Mouse (Mus musculus): ENCODE results near the gene Itpka. TPM values are rescaled to one million over a fixed set of nuclear protein-coding genes. Genes with fewer than 3 reads are reported as not detected.

The Itpka gene
- polyA plus RNA-seq, 1 experiment, result 0.21 TPM

DNA sequence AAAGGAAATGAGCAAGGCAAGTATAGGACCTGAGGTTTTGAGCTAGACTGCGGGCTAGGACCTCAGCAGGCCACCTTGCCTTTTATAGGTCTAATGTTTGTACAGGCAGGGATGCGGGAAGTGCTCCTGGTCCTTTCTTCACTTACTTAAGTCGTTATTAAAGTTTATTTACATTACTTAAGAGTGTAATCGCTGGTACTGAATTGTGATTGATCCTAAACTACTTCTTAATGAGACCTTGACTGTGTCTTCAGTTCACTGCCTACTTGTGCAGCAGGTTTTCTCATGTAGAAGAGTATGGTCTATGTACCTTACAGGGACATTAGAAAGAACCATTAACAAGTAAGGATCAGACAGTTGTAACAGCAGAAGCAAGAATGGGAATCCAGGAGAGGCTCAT is 11.4 kb upstream of the Itpka start:
- Histone ChIP-seq H3K36me3 (ENCODE audit: control insufficient read depth, insufficient read depth) (peaks cover 50% of the 10 kb centered on the region), H3ac (ENCODE audit: control insufficient read depth, insufficient read length, low read depth) (no peak overlapping the region), H3K27me3 (ENCODE audit: control insufficient read depth, insufficient read depth, insufficient read length) (no peaks in the 10 kb centered on the region), H3K4me3 (ENCODE audit: insufficient read depth, poor library complexity, severe bottlenecking) (no peak overlapping the region), H3K79me3 (ENCODE audit: low read depth) (no peaks in the 10 kb centered on the region), H3K79me2 (ENCODE audit: control insufficient read depth, insufficient read depth) (no peaks in the 10 kb centered on the region)
- no peak for TF ChIP-seq CEBPB (IDR thresholded peaks at IDR 0.05; ENCODE audit: low read depth)
- TF ChIP-seq MYOD1 (IDR thresholded peaks at IDR 0.05; ENCODE audit: control insufficient read depth, insufficient read length, low read depth), result no peak
- no peak for TF ChIP-seq USF1 (IDR thresholded peaks at IDR 0.05; ENCODE audit: low read depth)
- no peak for TF ChIP-seq CTCF (IDR thresholded peaks at IDR 0.05; ENCODE audit: control insufficient read depth, insufficient read depth, insufficient read length)
- TF ChIP-seq FOSL1 (IDR thresholded peaks at IDR 0.05; ENCODE audit: insufficient read depth, low read length, poor library complexity, severe bottlenecking), result no peak
- no peak for TF ChIP-seq MYOG (IDR thresholded peaks at IDR 0.05; ENCODE audit: control insufficient read depth, extremely low read depth, insufficient read length)

DNA sequence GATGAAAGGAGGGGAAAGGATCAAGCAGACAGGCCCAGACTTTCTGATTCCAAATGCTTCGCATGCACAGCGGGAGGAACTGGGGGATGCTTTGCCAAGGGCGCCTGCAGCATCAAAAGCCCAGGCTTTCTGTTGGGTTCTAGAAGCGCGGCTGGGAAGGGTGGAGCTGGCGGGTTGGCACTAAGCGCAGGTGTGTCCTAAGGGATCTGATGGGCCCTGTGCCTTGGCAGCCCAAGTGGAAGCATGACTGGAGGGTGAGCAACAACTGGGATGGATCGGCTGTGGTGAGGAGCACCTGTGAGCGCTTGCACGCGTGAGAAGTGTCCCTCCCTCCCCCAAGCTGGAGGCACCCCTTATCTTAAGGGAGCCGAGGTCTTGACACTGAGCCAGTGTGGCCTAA is 5.0 kb upstream of the Itpka start:
- Histone ChIP-seq H3K4me3 (ENCODE audit: insufficient read depth, poor library complexity, severe bottlenecking) (no peak overlapping the region), H3K27me3 (ENCODE audit: control insufficient read depth, insufficient read depth, insufficient read length) (no peaks in the 10 kb centered on the region), H3K79me3 (ENCODE audit: low read depth) (no peaks in the 10 kb centered on the region), H3ac (ENCODE audit: control insufficient read depth, insufficient read length, low read depth) (no peak overlapping the region), H3K36me3 (ENCODE audit: control insufficient read depth, insufficient read depth) (peaks cover 6% of the 10 kb centered on the region), H3K79me2 (ENCODE audit: control insufficient read depth, insufficient read depth) (no peaks in the 10 kb centered on the region)
- TF ChIP-seq USF1 (IDR thresholded peaks at IDR 0.05; ENCODE audit: low read depth) (no peak), CTCF (IDR thresholded peaks at IDR 0.05; ENCODE audit: control insufficient read depth, insufficient read depth, insufficient read length) (no peak), CEBPB (IDR thresholded peaks at IDR 0.05; ENCODE audit: low read depth) (no peak), MYOG (IDR thresholded peaks at IDR 0.05; ENCODE audit: control insufficient read depth, extremely low read depth, insufficient read length) (no peak), FOSL1 (IDR thresholded peaks at IDR 0.05; ENCODE audit: insufficient read depth, low read length, poor library complexity, severe bottlenecking) (no peak), MYOD1 (IDR thresholded peaks at IDR 0.05; ENCODE audit: control insufficient read depth, insufficient read length, low read depth) (no peak), MAX (IDR thresholded peaks at IDR 0.05) (no peak)

DNA sequence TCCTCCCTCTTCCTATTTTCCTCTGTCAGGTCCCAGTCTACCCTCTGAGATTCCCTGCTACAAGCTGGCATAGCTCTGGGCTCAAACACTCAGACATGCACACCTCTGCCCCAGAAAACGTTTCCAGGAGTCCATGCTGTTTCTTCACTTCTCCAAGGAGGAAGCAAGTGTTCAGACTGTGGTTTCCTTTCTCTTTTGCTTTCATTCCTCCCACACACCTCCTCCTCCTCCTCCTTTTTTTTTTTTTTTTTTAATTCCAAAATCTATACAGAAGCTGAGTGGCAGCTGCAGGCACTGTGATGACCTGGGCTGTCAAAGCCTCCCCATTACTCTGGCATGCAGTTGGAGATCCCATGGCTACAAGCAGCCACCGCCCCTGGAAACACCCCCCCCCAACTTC is 1.6 kb upstream of the Itpka start:
- no peaks in the 10 kb centered on the region for H3K79me3 ChIP-seq (ENCODE audit: low read depth)
- no peak overlapping the region for H3K4me3 ChIP-seq (ENCODE audit: insufficient read depth, poor library complexity, severe bottlenecking)
- no peaks in the 10 kb centered on the region for H3K36me3 ChIP-seq (ENCODE audit: control insufficient read depth, insufficient read depth)
- no peak for TF ChIP-seq MAX (IDR thresholded peaks at IDR 0.05)
- TF ChIP-seq FOSL1 (IDR thresholded peaks at IDR 0.05; ENCODE audit: insufficient read depth, low read length, poor library complexity, severe bottlenecking), result no peak
- no peak for TF ChIP-seq CEBPB (IDR thresholded peaks at IDR 0.05; ENCODE audit: low read depth)
- no peak for TF ChIP-seq MYOD1 (IDR thresholded peaks at IDR 0.05; ENCODE audit: control insufficient read depth, insufficient read length, low read depth)
- no peak for TF ChIP-seq USF1 (IDR thresholded peaks at IDR 0.05; ENCODE audit: low read depth)
- no peak for TF ChIP-seq CTCF (IDR thresholded peaks at IDR 0.05; ENCODE audit: control insufficient read depth, insufficient read depth, insufficient read length)
- TF ChIP-seq MYOG (IDR thresholded peaks at IDR 0.05; ENCODE audit: control insufficient read depth, extremely low read depth, insufficient read length), result no peak
- H3ac ChIP-seq (ENCODE audit: control insufficient read depth, insufficient read length, low read depth), result no peak overlapping the region
- no peaks in the 10 kb centered on the region for H3K27me3 ChIP-seq (ENCODE audit: control insufficient read depth, insufficient read depth, insufficient read length)
- no peaks in the 10 kb centered on the region for H3K79me2 ChIP-seq (ENCODE audit: control insufficient read depth, insufficient read depth)

DNA sequence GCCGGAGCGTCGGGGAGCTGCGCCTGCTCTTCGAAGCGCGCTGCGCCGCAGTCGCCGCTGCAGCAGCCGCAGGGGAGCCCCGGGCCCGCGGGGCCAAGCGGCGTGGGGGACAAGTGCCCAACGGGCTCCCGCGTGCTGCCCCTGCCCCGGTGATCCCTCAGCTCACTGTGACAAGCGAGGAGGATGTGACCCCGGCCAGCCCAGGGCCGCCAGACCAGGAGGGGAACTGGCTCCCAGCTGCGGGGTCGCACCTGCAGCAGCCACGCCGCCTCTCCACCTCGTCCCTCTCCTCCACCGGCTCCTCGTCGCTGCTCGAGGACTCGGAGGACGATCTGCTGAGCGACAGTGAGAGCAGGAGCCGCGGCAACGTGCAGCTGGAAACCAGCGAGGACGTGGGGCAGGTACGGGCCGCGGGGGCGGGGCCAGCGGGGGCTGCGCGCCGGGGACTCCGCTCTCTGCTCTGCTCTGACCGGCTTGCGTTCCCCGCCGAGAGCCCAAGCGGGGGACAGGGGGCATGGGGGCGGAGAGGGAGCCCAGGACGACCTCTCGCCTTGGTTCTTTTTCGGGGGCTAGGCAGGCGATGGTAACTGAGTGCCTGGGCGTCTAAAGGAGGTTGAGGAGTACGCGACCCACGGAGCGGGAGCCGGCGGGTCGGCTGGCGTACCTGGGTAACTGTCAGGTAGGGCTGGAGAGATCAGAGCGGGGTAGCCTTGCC is 481 bp downstream of the Itpka start:
- Histone ChIP-seq H3K27me3 (ENCODE audit: control insufficient read depth, insufficient read depth, insufficient read length) (no peaks in the 10 kb centered on the region), H3K79me3 (ENCODE audit: low read depth) (no peaks in the 10 kb centered on the region), H3K4me3 (ENCODE audit: insufficient read depth, poor library complexity, severe bottlenecking) (peak overlapping the region; percentile 29), H3ac (ENCODE audit: control insufficient read depth, insufficient read length, low read depth) (peak overlapping the region; percentile 15), H3K79me2 (ENCODE audit: control insufficient read depth, insufficient read depth) (no peaks in the 10 kb centered on the region), H3K36me3 (ENCODE audit: control insufficient read depth, insufficient read depth) (no peaks in the 10 kb centered on the region)
- no peak for TF ChIP-seq CTCF (IDR thresholded peaks at IDR 0.05; ENCODE audit: control insufficient read depth, insufficient read depth, insufficient read length)

DNA sequence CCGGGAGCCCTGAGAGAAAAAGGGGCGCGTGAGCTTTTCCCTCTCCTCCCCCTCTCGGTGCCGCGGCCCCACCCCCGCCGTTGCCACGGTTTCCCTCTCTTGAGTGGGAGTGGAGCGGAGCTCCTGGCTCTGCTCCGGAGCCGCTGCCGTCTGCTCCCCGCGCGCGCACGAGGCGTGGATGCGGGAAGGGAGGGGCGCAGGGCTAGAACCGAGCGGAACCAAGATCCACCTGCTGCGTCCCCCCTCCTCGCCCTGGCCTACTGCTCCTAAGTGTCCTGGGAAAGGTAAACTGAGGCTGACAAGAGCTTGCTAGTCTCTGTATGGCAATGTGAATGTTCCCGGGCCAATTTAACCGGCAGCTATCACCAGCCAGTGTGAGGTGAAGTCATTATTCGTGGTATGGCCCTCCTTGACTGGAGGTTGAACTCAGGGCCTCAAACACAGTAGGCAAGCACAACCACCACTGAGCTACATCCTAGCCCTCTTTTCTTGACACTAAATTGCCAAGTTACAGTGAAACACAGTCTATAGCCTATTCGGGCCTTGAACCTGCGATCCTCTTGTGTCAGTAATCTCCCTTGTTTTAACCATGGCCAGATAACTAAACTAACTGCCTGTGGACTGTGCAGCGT is 1.2 kb downstream of the Itpka start:
- no peak overlapping the region for H3K4me3 ChIP-seq (ENCODE audit: insufficient read depth, poor library complexity, severe bottlenecking)
- no peaks in the 10 kb centered on the region for H3K79me2 ChIP-seq (ENCODE audit: control insufficient read depth, insufficient read depth)
- H3K36me3 ChIP-seq (ENCODE audit: control insufficient read depth, insufficient read depth), result no peaks in the 10 kb centered on the region
- no peak overlapping the region for H3ac ChIP-seq (ENCODE audit: control insufficient read depth, insufficient read length, low read depth)
- no peaks in the 10 kb centered on the region for H3K79me3 ChIP-seq (ENCODE audit: low read depth)
- H3K27me3 ChIP-seq (ENCODE audit: control insufficient read depth, insufficient read depth, insufficient read length), result no peaks in the 10 kb centered on the region
- TF ChIP-seq FOSL1 (IDR thresholded peaks at IDR 0.05; ENCODE audit: insufficient read depth, low read length, poor library complexity, severe bottlenecking) (no peak), CEBPB (IDR thresholded peaks at IDR 0.05; ENCODE audit: low read depth) (no peak), CTCF (IDR thresholded peaks at IDR 0.05; ENCODE audit: control insufficient read depth, insufficient read depth, insufficient read length) (no peak), MYOG (IDR thresholded peaks at IDR 0.05; ENCODE audit: control insufficient read depth, extremely low read depth, insufficient read length) (no peak), MYOD1 (IDR thresholded peaks at IDR 0.05; ENCODE audit: control insufficient read depth, insufficient read length, low read depth) (no peak), MAX (IDR thresholded peaks at IDR 0.05) (no peak), USF1 (IDR thresholded peaks at IDR 0.05; ENCODE audit: low read depth) (no peak)

DNA sequence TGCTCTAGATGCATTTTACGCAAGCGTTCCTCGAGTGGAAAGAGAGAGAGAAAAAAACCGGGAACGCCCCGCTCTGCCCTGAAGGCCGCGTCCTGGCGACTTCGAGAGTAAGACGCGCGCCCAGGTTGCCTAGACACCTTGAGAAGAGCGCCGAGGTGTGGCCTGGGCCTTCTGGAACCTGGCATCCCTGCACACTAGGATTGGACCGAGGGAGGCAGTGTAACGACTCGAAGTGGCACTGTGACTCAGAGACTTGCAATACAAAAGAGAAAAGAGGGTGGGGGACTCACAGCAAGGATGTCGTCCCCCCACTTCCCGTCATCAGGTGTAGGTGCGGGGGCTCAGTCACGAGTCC is 1.6 kb downstream of the Itpka start:
- TF ChIP-seq CTCF (IDR thresholded peaks at IDR 0.05; ENCODE audit: control insufficient read depth, insufficient read depth, insufficient read length) (no peak), CEBPB (IDR thresholded peaks at IDR 0.05; ENCODE audit: low read depth) (no peak), USF1 (IDR thresholded peaks at IDR 0.05; ENCODE audit: low read depth) (no peak), MYOG (IDR thresholded peaks at IDR 0.05; ENCODE audit: control insufficient read depth, extremely low read depth, insufficient read length) (no peak), MAX (IDR thresholded peaks at IDR 0.05) (no peak), FOSL1 (IDR thresholded peaks at IDR 0.05; ENCODE audit: insufficient read depth, low read length, poor library complexity, severe bottlenecking) (no peak), MYOD1 (IDR thresholded peaks at IDR 0.05; ENCODE audit: control insufficient read depth, insufficient read length, low read depth) (no peak)
- H3K4me3 ChIP-seq (ENCODE audit: insufficient read depth, poor library complexity, severe bottlenecking), result no peak overlapping the region
- no peaks in the 10 kb centered on the region for H3K36me3 ChIP-seq (ENCODE audit: control insufficient read depth, insufficient read depth)
- no peaks in the 10 kb centered on the region for H3K79me2 ChIP-seq (ENCODE audit: control insufficient read depth, insufficient read depth)
- no peaks in the 10 kb centered on the region for H3K27me3 ChIP-seq (ENCODE audit: control insufficient read depth, insufficient read depth, insufficient read length)
- H3ac ChIP-seq (ENCODE audit: control insufficient read depth, insufficient read length, low read depth), result no peak overlapping the region
- no peaks in the 10 kb centered on the region for H3K79me3 ChIP-seq (ENCODE audit: low read depth)

All from C2C12 (cell line).